Mouse (Mus musculus): ENCODE data around the gene Mki67.

GRCm38 (mm10) chr7:135650061-135650460, 66.1 kb downstream of the Mki67 start:
- no peak for TF ChIP-seq ETS1 (IDR thresholded peaks at IDR 0.05; ENCODE audit: low read depth, low read length)
- no peak for TF ChIP-seq CTCF (IDR thresholded peaks at IDR 0.05 in 2 of 3, conservative IDR thresholded peaks at IDR 0.05 in 1 of 3; ENCODE audit: control insufficient read depth in 1 of 3, insufficient read depth in 1 of 3, low read depth in 2 of 3, low read length in 3 of 3, poor library complexity in 1 of 3, severe bottlenecking in 1 of 3)
- no peak for TF ChIP-seq ZC3H11A (IDR thresholded peaks at IDR 0.05; ENCODE audit: low read depth, low read length)
- TF ChIP-seq MXI1 (IDR thresholded peaks at IDR 0.05; ENCODE audit: low read depth, low read length) = no peak
- no peak for TF ChIP-seq HCFC1 (IDR thresholded peaks at IDR 0.05; ENCODE audit: low read depth, low read length)
- TF ChIP-seq SIN3A (IDR thresholded peaks at IDR 0.05; ENCODE audit: low read length) = no peak
- TF ChIP-seq E2F4 (IDR thresholded peaks at IDR 0.05; ENCODE audit: borderline replicate concordance, low read depth, low read length) = no peak

Data from MEL (cell line).